In the genomic region with DNA sequence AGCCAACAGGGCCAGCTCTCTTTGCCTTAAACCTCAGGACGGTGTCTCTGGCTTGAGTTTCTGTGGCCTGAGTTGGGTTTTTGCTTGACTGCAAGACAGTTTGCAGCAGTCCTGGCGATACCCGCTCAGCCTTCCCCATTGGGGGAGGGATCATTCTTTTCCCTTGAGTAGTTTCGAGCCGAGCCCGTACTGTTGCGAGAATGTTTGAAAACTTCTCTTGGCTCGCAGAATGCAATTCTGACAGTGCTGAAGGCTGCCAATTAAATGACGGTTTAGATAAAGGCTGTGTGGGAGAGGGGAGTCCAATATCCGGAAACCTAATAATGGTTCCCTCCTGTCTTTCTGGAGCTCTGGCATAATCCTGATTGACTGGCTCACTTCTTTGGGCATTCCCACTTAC, we compare ENCODE assay signal across 24 mouse cellular contexts. TPM values are rescaled to one million over a fixed set of nuclear protein-coding genes. Genes with fewer than 3 reads are reported as not detected.
"Had no signal": no experiment of that assay in that cellular context is flagged by ENCODE, and none has a peak within 500 bp of the region (broad histone marks: within the 10 kb centered on the region; RNA-seq: fewer than 3 reads in every experiment).

No protein-coding gene starts in this region.

- H3K4me1 ChIP-seq: limb, embryonic 12.5 days; lung, embryonic 15.5 days; megakaryocyte, embryonic 14.5 days; stomach, embryonic 15.5 days had no signal

- H3K27me3 ChIP-seq: limb, embryonic 12.5 days; limb, embryonic 15.5 days; lung, embryonic 15.5 days; megakaryocyte, embryonic 14.5 days; midbrain, embryonic 13.5 days; stomach, embryonic 15.5 days had no signal

- H3K9ac ChIP-seq: limb, embryonic 12.5 days; limb, embryonic 15.5 days; liver, embryonic 14.5 days; liver, postnatal 0 days; lung, embryonic 15.5 days; midbrain, embryonic 13.5 days; neural tube, embryonic 13.5 days; stomach, embryonic 15.5 days had no signal

- H3K27ac ChIP-seq: limb, embryonic 12.5 days; limb, embryonic 15.5 days; liver, embryonic 14.5 days; lung, embryonic 15.5 days; midbrain, embryonic 10.5 days; midbrain, embryonic 13.5 days; neural tube, embryonic 13.5 days; stomach, embryonic 15.5 days had no signal

- DNase-seq: kidney, adult 18-20 months; kidney, postnatal 10 days; kidney, postnatal 36 days; left cerebral cortex, postnatal 4 days; liver, postnatal 0 days; retina, postnatal 1 day; right cerebral cortex, postnatal 25 days; spleen, adult 18-20 months; thymus, adult 18-20 months; thymus, postnatal 36 days had no signal

- H3K4me2 ChIP-seq: limb, embryonic 12.5 days; limb, embryonic 15.5 days; liver, embryonic 11.5 days; lung, embryonic 15.5 days; midbrain, embryonic 13.5 days; neural tube, embryonic 13.5 days; stomach, embryonic 15.5 days had no signal

- H3K36me3 ChIP-seq: limb, embryonic 12.5 days; limb, embryonic 15.5 days; lung, embryonic 15.5 days; midbrain, embryonic 10.5 days; midbrain, embryonic 13.5 days; neural tube, embryonic 13.5 days; stomach, embryonic 15.5 days had no signal

- H3K4me3 ChIP-seq: limb, embryonic 12.5 days; limb, embryonic 15.5 days; lung, embryonic 15.5 days; midbrain, embryonic 10.5 days; midbrain, embryonic 13.5 days; myocyte; neural tube, embryonic 13.5 days; stomach, embryonic 15.5 days had no signal

- ATAC-seq: liver, postnatal 0 days; midbrain, embryonic 13.5 days; midbrain, embryonic 16.5 days had no signal

- H3K9me3 ChIP-seq: limb, embryonic 12.5 days; limb, embryonic 15.5 days; lung, embryonic 15.5 days; midbrain, embryonic 10.5 days; midbrain, embryonic 13.5 days; neural tube, embryonic 13.5 days; stomach, embryonic 15.5 days had no signal

RNA-seq across cellular contexts. Expression of gene Cdh13, which starts 23.4 kb away (rescaled TPM):
- total RNA-seq: monocyte, adult 5-6 weeks; neutrophil, adult 5-6 weeks had no signal
